Mouse (Mus musculus) common myeloid progenitor, adult 5-6 weeks (primary cell): ENCODE data around the gene Syt2. TPM values are rescaled to one million over a fixed set of nuclear protein-coding genes. Genes with fewer than 3 reads are reported as not detected.

Experiments
- ATAC-seq: replicated peaks from 2 replicates; pipeline ENCODE4 v1.8.0; 2016; ENCODE audit warnings: low read depth, mild to moderate bottlenecking, moderate TSS enrichment, inconsistent platforms; ENCODE audit not compliant: poor library complexity, severe bottlenecking
- total RNA-seq: library from RNA; stranded (forward); fragments of 200-1000, 187-1606 nt; gene quantifications from 2 replicates; pipeline ENCODE4 v1.2.3, GENCODE M21; 2017

Syt2 gene
- total RNA-seq, 1 experiment from 2014 or later = 0.05 TPM

DNA sequence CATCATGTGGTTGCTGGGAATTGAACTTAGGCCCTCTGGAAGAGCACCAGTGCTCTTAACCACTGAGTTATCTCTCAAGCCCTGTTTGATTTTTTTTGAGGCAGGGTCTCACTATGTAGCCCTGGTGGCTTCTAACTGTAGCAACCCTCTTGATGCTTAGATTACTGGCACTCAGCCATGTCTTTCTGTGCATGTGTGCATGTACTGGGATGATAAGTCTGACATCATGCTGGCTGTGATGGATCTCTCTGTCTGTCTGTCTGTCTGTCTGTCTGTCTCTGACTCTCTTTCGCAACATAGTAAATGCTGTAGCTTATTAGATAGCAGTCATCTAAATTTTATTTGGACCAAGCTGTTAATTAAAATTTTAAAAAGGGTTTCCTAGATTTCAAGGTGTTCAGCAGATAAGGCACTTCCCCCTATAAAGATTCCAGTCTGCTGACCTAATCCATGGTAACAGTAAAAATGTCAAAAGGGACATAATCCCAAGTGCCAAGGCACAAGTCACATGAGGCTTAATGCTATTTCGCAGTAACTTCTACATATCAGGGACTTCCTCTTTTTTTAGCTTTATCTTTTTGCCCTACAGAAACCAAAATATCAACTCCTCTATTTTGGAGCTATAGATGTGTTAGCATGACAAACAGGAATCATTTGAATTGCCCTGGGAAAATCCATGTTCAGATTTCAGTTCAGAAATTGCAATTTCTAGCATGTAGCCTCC lies 144.4 kb downstream of the Syt2 start:
- peak; percentile 60; the same call in 1 of the 2 replicates for ATAC-seq

- ATAC-seq = no peak
Observed at GRCm38 (mm10) chr1:134791456-134791855, 145.0 kb downstream of the Syt2 start.

DNA sequence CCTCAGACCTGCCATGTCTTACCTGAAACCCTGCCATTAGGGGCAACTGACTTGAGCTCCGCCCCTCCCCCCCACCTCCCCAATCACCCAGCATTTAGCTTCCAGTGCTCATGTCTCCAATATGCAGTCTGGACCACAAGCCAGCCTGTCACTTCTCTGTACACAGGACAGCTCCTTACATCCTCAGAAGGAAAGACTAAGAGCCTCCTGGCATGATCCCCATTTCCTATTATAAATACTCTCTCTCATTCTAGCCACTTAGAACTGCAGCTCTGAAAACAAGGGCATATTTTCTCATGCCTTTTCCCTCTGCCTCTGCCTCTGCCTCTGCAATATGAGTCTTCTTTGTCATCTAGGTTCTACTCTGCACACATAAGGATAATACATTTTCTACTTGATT lies 149.6 kb downstream of the Syt2 start:
- no peak for ATAC-seq

GRCm38 (mm10) chr1:134796536-134796935 lies 150.1 kb downstream of the Syt2 start:
- ATAC-seq = no peak

DNA sequence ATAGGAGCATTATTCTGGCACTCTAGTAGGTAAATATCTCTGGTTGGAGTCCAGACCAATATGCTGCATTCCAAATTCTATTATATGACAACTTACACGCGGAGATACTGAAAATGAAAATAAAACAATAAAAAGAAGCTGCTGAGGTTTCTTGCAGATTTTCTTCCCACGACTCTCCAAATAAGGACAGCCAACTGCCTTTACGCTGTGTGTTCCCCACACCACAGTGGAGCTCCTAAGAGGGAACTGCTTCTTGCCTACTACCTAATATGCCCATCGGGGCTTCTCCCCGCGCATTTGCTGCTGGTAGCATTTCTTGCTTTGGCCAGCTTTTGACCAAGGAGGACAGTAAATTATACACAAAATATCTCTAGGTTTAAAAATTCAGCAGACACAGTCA lies 155.3 kb downstream of the Syt2 start:
- ATAC-seq = no peak

GRCm38 (mm10) chr1:134803286-134804117 lies 157.0 kb downstream of the Syt2 start:
- ATAC-seq = no peak

- ATAC-seq = no peak
Observed at GRCm38 (mm10) chr1:134804373-134804772, 157.9 kb downstream of the Syt2 start.

GRCm38 (mm10) chr1:134805471-134805870 lies 159.0 kb downstream of the Syt2 start:
- no peak for ATAC-seq

Other genes starting within 250 kb of the Syt2 start
- gene Cyb5r1, start 241.1 kb upstream of the Syt2 start, total RNA-seq = 22.5 and 23.4 TPM in 2 replicates
- gene Adipor1, start 231.3 kb upstream of the Syt2 start, total RNA-seq = 29.5 and 36.4 TPM in 2 replicates
- gene Klhl12, start 191.1 kb upstream of the Syt2 start, total RNA-seq = 21.8 and 28.1 TPM in 2 replicates
- 15.2 and 18.3 TPM in 2 replicates for gene Rabif, start 152.0 kb upstream of the Syt2 start, total RNA-seq
- gene Mgat4e, start 97.0 kb upstream of the Syt2 start, total RNA-seq = not detected in 2 replicates
- gene Kdm5b, start 86.5 kb upstream of the Syt2 start, total RNA-seq = 32.7 and 35.6 TPM in 2 replicates